Mouse (Mus musculus): ENCODE results near the gene Plpp6.

The Plpp6 gene

GRCm38 (mm10) chr19:28963842-28964551 is at the start of gene Plpp6:
Gene Plpp6, plus strand, starts transcription at chr19:28963953.
- no peak for DNase-seq (ENCODE audit: low read depth, low spot score)

DNA sequence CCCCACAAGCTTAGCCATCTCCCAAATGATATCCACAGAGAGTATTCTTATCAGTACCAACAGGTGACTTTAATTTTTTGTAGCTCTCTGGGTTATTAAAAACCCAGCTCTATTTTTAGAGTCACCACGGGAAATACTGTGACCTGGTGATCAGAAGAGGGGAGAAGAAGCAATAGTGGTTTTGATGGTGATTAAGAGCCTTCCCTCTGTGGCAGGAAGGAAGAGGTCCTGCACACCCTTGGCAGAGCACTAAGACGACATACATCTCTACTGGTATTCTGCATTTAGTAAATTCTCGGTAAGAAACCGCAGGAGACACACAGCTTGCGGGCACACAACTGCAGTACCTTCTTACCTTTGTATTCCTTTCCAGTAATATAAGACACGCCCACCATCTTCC is 49.2 kb upstream of the Plpp6 start:
- DNase-seq (ENCODE audit: low read depth, low spot score): no peak

- DNase-seq (ENCODE audit: low read depth, low spot score): no peak
Measured at GRCm38 (mm10) chr19:28915602-28916250, 48.0 kb upstream of the Plpp6 start.

DNA sequence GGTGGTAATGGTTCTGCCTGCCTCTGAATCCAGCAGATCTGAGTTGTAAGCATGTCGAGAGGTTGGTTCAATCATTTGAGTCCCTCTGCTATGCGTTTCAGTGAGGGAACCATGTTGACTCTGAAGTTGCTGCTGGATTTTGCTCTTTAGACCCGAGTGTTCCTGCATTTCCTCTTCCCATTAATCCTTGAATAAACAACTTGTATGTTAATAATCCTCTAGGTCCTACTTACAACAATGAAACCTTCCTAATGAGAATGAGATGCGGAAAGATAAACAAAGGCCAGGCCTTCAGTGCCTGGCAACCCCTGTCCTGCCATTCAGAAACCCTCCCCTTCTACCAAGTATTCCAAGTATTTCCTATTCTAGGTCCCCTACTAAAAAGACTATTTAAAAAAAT is 47.3 kb upstream of the Plpp6 start:
- DNase-seq (ENCODE audit: low read depth, low spot score): no peak

DNA sequence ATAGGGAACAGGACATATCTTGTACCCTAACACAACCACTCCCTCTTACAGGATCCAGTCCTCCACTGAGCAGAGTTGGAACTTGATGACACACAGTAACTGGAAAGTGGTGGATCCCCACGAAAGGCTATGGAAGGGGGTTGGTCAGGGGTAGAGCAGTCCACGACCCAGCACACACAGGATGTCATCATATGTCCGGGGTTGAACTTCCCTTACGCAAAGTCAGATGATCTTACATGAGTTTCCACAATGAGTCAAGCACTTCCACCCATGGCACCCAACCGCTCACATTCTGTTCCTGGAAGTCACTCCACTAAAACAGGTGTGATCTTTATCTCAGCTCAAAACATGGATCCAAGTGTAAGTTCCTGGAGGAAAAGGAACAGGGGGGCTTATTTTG is 45.9 kb upstream of the Plpp6 start:
- no peak for DNase-seq (ENCODE audit: low read depth, low spot score)

DNA sequence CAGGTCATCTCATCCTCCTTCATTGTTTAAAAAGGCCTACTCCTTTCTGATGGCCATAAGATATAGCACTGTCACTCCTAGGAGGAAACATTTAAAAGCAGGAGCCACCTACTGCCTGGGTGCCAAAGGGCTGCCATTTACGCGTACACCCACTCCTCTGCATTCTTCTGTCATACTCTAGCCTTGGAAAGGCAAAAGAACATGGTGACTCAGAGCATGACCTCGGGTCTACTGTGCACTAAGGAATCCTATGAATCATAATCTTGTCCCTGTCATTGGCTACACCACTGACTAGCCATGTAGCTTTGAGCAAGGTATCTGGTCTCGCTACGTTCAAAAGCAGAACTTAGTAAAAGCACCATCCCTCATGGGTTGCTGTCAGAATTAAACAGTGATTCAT is 37.4 kb upstream of the Plpp6 start:
- DNase-seq (ENCODE audit: low read depth, low spot score): no peak

- no peak for DNase-seq (ENCODE audit: low read depth, low spot score)
Measured at GRCm38 (mm10) chr19:28927396-28927795, 36.4 kb upstream of the Plpp6 start.

GRCm38 (mm10) chr19:28929034-28929433 is 34.7 kb upstream of the Plpp6 start:
- no peak for DNase-seq (ENCODE audit: low read depth, low spot score)

GRCm38 (mm10) chr19:28934897-28935296 is 28.9 kb upstream of the Plpp6 start:
- DNase-seq (ENCODE audit: low read depth, low spot score): no peak

- DNase-seq (ENCODE audit: low read depth, low spot score): no peak
Measured at GRCm38 (mm10) chr19:28940135-28940874, 23.4 kb upstream of the Plpp6 start.

GRCm38 (mm10) chr19:28941271-28941670 is 22.5 kb upstream of the Plpp6 start:
- DNase-seq (ENCODE audit: low read depth, low spot score): no peak

DNA sequence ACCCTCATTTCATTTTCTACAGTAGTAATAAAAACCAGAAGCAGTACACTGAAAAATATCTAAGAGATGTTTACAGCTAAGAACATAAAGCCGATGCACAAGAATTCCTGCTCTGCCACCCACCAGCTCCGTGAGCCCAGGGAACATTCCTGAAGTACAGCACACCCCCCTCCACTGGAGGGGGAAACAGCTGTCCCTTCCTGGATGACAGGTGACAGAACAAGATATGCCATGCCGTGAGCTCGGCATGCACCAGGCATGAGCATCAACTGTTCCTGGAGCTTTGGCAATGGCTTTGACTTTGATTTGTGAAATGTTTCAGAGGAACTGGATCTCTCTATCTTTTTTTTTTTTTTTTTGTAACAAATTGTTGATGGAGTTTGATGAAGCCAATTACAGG is 17.0 kb upstream of the Plpp6 start:
- DNase-seq (ENCODE audit: low read depth, low spot score): no peak

GRCm38 (mm10) chr19:28947311-28947710 is 16.4 kb upstream of the Plpp6 start:
- DNase-seq (ENCODE audit: low read depth, low spot score): no peak

GRCm38 (mm10) chr19:28951251-28951650 is 12.5 kb upstream of the Plpp6 start:
- no peak for DNase-seq (ENCODE audit: low read depth, low spot score)

- DNase-seq (ENCODE audit: low read depth, low spot score): no peak
Measured at GRCm38 (mm10) chr19:28963113-28963512, 640 bp upstream of the Plpp6 start.

- no peak for DNase-seq (ENCODE audit: low read depth, low spot score)
Measured at GRCm38 (mm10) chr19:28963513-28963841, 276 bp upstream of the Plpp6 start.

DNA sequence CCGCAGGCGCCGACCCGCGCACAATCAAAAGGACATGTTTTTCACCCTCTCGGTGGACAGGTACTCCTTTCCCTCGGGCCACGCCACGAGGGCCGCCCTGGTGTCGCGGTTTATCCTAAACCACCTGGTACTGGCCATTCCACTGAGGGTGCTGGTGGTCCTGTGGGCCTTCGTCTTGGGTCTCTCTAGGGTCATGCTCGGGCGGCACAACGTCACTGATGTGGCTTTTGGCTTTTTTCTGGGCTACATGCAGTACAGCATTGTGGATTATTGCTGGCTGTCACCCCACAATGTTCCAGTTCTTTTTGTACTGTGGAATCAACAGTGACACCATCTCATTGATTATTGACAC is 775 bp downstream of the Plpp6 start:
- DNase-seq (ENCODE audit: low read depth, low spot score): no peak

GRCm38 (mm10) chr19:28967652-28968051 is 3.9 kb downstream of the Plpp6 start, which contains the start of gene 4430402I18Rik:
Gene 4430402I18Rik, minus strand, starts transcription at chr19:28967800.
- DNase-seq (ENCODE audit: low read depth, low spot score): no peak

DNA sequence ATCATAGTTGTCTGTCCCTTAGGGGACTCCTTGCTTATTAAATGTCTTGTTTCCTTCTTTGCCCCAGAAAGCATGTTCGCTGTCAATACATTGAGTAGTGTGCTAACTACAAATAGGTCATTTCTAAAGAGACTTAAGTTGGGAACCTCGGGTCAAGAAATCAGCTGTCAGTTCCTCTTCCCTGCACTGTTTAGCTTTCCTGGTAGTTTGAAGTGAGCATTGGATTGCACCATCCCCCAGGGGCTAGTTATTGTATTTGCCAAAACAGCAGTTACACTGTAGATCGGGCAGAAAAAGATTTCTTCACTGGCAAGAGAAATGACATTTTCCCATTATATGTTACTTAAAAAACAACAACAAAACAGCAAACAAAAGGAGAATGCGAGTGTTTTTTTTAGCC is 4.4 kb downstream of the Plpp6 start:
- DNase-seq (ENCODE audit: low read depth, low spot score): no peak

- no peak for DNase-seq (ENCODE audit: low read depth, low spot score)
Measured at GRCm38 (mm10) chr19:28969231-28969630, 5.5 kb downstream of the Plpp6 start.

GRCm38 (mm10) chr19:28970251-28970650 is 6.5 kb downstream of the Plpp6 start:
- DNase-seq (ENCODE audit: low read depth, low spot score): no peak

DNA sequence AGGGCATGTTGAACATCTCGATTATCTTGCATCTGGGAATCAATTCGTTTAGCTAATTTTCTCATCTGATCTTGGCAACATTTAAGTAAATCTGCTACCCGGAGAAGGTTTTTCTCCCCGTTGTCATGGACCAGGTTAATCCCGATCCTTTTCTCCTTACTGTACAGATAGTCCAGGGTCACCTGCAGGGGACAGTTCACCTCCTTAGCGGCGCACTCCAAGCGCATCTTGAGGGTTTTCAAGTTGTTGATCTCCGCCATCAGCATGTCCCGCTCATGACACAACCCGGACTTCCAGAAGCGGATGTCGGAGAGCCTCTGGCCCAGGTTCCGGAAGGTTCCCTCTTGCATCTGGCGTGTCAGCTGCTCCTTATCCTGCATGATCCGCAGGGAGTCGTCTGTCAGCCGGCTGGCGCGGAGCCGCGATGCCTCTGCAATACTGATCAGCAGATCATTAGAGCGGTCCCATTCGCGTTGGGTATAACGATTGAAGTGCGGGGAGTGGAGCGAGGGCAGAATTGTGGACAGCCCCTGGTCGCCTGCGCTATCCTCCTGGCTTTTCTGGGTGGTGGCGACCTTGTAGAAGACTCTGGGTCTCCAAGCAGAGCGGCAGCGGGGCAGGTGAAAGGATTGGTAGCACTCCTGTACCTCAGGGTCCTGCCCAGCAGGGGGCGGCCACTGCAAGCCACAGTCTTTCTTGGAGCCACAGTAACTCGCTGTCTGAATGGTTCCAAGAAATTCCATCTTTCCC is 11.3 kb downstream of the Plpp6 start:
- DNase-seq (ENCODE audit: low read depth, low spot score): no peak

Measured in brain, embryonic 18.5 days (tissue).